Mouse (Mus musculus): ENCODE data around the gene Zbtb5. TPM values are rescaled to one million over a fixed set of nuclear protein-coding genes. Genes with fewer than 3 reads are reported as not detected.
"Not testable (repeated sequence)": the region's sequence is repeated elsewhere in the genome, so short reads cannot be mapped to it uniquely, and the experiment has no call there.

Zbtb5 gene
- total RNA-seq, 2 experiments from 2014 or later, result 8.2 to 9.5 TPM

- no peak for DNase-seq (ENCODE audit: low spot score in 2 of 2)
- intact Hi-C loops (cut with DNase I), result no loop called here
These were observed 36.1 kb downstream of the Zbtb5 start for GRCm38 (mm10) chr4:44976026-44976615.

- intact Hi-C loops (cut with DNase I), result loop anchor here (5.0 kb wide), 1 partner anchor 38 kb away; the partner anchor contains the start of gene Zbtb5
- no peak for DNase-seq (ENCODE audit: low spot score in 2 of 2)
These were observed 37.9 kb downstream of the Zbtb5 start for GRCm38 (mm10) chr4:44974331-44974730.

- no peak for DNase-seq (ENCODE audit: low spot score in 2 of 2)
- intact Hi-C loops (cut with DNase I), result loop anchor here (5.0 kb wide), 1 partner anchor 38 kb away; the partner anchor contains the start of gene Zbtb5
These were observed 38.3 kb downstream of the Zbtb5 start for GRCm38 (mm10) chr4:44973871-44974270.

- intact Hi-C loops (cut with DNase I), result loop anchor here (5.0 kb wide), 1 partner anchor 39 kb away; the partner anchor contains the start of gene Zbtb5
- DNase-seq (ENCODE audit: low spot score in 2 of 2), result peak; percentile 87 to 94
These were observed 38.8 kb downstream of the Zbtb5 start for GRCm38 (mm10) chr4:44973450-44973849.

GRCm38 (mm10) chr4:44970612-44971110 lies 41.6 kb downstream of the Zbtb5 start:
- DNase-seq (ENCODE audit: low spot score in 2 of 2), result no peak
- intact Hi-C loops (cut with DNase I), result loop anchor here (5.0 kb wide), 1 partner anchor 42 kb away; the partner anchor contains the start of gene Zbtb5

- intact Hi-C loops (cut with DNase I), result loop anchor here (5.0 kb wide), 1 partner anchor 42 kb away; the partner anchor contains the start of gene Zbtb5
- DNase-seq (ENCODE audit: low spot score in 2 of 2), result no peak
These were observed 42.2 kb downstream of the Zbtb5 start for GRCm38 (mm10) chr4:44970056-44970455.

- intact Hi-C loops (cut with DNase I), result no loop called here
These were observed 44.8 kb downstream of the Zbtb5 start for GRCm38 (mm10) chr4:44967402-44967801.

GRCm38 (mm10) chr4:44965736-44966135 lies 46.5 kb downstream of the Zbtb5 start:
- intact Hi-C loops (cut with DNase I), result no loop called here
- no peak for DNase-seq (ENCODE audit: low spot score in 2 of 2)

More at GRCm38 (mm10) chr4:44967402-44967801, 44.8 kb downstream of the Zbtb5 start:
- no peak for DNase-seq (ENCODE audit: low spot score in 2 of 2)

- intact Hi-C loops (cut with DNase I), result no loop called here
These were observed 47.0 kb downstream of the Zbtb5 start for GRCm38 (mm10) chr4:44965175-44965574.

GRCm38 (mm10) chr4:44963156-44963555 lies 49.1 kb downstream of the Zbtb5 start:
- intact Hi-C loops (cut with DNase I), result no loop called here
- no peak for DNase-seq (ENCODE audit: low spot score in 2 of 2)

More at GRCm38 (mm10) chr4:44965175-44965574, 47.0 kb downstream of the Zbtb5 start:
- no peak for DNase-seq (ENCODE audit: low spot score in 2 of 2)

- DNase-seq (ENCODE audit: low spot score in 2 of 2), result no peak
- intact Hi-C loops (cut with DNase I), result no loop called here
These were observed 53.0 kb downstream of the Zbtb5 start for GRCm38 (mm10) chr4:44959220-44959619.

GRCm38 (mm10) chr4:44958776-44959175 lies 53.4 kb downstream of the Zbtb5 start:
- DNase-seq (ENCODE audit: low spot score in 2 of 2), result no peak
- intact Hi-C loops (cut with DNase I), result no loop called here

GRCm38 (mm10) chr4:44953041-44953440 lies 59.2 kb downstream of the Zbtb5 start:
- intact Hi-C loops (cut with DNase I), result no loop called here

GRCm38 (mm10) chr4:44948314-44948713 lies 63.9 kb downstream of the Zbtb5 start:
- intact Hi-C loops (cut with DNase I), result no loop called here

More at GRCm38 (mm10) chr4:44953041-44953440, 59.2 kb downstream of the Zbtb5 start:
- no peak for DNase-seq (ENCODE audit: low spot score in 2 of 2)

GRCm38 (mm10) chr4:44947464-44947863 lies 64.7 kb downstream of the Zbtb5 start:
- intact Hi-C loops (cut with DNase I), result no loop called here
- no peak for DNase-seq (ENCODE audit: low spot score in 2 of 2)

More at GRCm38 (mm10) chr4:44948314-44948713, 63.9 kb downstream of the Zbtb5 start:
- no peak for DNase-seq (ENCODE audit: low spot score in 2 of 2)

GRCm38 (mm10) chr4:44946126-44946525 lies 66.1 kb downstream of the Zbtb5 start:
- DNase-seq (ENCODE audit: low spot score in 2 of 2); intact Hi-C loops (cut with DNase I): not testable (repeated sequence)

GRCm38 (mm10) chr4:44944426-44945075 lies 67.7 kb downstream of the Zbtb5 start:
- DNase-seq (ENCODE audit: low spot score in 2 of 2), result no peak
- intact Hi-C loops (cut with DNase I), result no loop called here

- no peak for DNase-seq (ENCODE audit: low spot score in 2 of 2)
- intact Hi-C loops (cut with DNase I), result no loop called here
These were observed 68.7 kb downstream of the Zbtb5 start for GRCm38 (mm10) chr4:44943480-44943879.

GRCm38 (mm10) chr4:44942237-44942636 lies 70.0 kb downstream of the Zbtb5 start:
- no peak for DNase-seq (ENCODE audit: low spot score in 2 of 2)
- intact Hi-C loops (cut with DNase I), result no loop called here

All from left cerebral cortex, postnatal 25 days (tissue).